Mouse (Mus musculus) ovary, postnatal 36 days (tissue): ENCODE measurements around the gene Stx8.

Experiments
- DNase-seq: peaks from one replicate; pipeline ENCODE4 v3.0.0; 2022; ENCODE audit warnings: low spot score, mixed read lengths

Stx8 gene

DNA sequence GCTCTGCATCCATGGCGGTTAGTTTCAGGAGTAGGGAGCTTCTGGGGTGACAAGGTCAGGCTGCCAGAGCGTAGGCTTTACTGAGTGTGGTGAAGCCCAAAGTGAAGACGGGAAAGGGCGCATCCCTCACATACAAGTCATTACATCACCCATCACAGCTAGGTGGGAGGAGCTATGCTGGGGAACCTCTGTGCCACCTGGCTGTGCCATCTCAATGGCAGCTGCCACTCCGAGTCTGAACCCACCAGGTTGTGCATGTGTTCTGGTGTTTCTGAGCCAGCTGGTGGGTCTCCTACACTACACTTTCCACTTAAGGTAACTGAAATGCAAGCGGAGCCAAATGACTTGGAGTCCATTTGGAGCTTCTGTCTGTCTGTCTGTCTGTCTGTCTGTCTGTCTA, 261.8 kb downstream of the Stx8 start:
- DNase-seq, result no peak

DNA sequence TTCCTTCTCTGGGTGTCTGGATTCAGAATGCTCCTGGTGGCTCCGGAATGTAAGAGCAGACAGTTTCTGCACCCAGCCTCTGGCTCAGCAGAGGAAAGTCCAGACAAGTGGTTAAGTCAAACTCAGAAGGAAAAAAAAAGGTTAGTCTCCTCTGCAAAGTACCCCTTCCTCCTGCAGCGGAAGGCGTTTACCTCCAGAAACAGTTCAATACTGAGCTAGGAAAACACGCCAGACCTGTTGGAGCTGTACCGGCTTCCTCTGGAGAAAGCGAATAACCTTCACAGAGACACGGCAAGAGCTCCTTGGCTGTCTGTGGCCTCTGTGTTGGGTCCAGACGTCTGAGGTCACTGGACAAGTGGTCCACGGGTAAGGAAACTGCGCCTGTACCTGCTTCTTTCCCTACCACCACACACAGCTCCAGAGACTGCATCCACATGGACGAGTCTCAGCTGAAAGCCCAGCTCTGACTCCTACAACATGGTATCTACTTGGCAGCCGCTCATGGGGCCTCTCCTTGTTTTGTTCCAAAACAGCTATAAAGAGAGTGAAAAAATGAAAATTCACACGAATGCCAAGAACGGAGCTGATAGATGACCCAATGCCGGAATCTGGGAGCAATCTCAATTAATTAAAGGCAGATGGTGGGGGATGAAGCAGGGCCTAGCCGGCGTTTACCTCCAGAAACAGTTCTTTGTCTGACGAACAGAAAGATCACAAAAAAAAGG, 263.1 kb downstream of the Stx8 start:
- no peak for DNase-seq

- DNase-seq, result no peak
These were observed 265.6 kb downstream of the Stx8 start for GRCm38 (mm10) chr11:68231558-68231957.

- no peak for DNase-seq
These were observed 267.5 kb downstream of the Stx8 start for GRCm38 (mm10) chr11:68233469-68233965.

DNA sequence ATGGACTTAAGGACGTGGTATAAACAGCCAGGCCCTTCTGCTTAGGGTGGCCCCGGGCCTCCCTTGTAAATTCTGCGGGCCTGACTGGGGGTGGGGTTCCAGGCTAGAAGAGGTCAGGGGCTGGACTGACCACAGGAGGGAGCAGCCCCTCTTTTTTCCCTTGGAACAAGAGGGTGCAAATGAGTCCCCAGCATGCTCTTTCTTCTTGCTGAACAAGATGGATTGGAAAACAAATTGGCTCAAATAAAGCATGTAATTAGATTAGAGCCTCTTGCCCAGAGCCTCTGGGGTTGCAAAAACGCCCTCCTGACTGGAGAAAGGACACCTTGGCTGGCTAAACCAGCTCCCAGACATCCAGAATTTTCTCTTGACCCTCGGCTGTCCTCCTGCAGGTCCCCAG, 273.8 kb downstream of the Stx8 start:
- no peak for DNase-seq

DNA sequence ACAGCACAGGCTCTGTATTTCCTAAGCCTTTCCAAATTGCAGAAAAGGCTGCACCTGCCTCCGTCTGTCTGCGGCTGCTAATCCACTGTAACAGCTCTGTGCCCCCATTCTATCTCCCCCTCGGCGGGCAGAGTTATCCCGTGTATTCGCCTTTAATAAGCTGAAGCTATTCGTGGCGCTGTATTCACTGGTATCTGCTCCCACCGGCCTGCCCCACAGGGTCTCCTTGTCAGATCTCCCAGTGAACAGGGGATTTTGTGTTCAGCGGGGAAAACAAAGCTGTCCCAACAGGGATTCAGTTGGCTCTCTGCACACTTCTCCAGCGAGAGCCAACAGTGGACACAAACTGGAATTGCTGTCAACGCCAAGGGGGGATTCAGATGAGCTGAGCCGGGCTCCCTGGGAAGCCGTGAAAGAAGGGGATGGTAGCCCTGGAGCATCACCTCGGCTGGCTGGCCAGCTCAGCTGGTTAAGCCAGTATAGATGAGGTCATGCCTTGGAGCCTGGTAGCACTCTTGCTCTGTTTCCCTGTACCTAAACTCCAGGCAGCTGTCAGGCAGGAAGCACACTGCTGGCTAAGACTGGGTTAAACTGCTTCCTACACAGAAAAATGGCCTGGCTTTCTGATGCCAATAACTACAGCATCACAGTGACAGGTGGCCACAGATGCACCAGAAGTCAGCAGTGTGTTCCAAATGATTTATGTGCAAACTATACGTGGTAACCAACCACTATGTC, 278.4 kb downstream of the Stx8 start:
- DNase-seq, result no peak

GRCm38 (mm10) chr11:68244992-68245261, 278.9 kb downstream of the Stx8 start:
- DNase-seq, result no peak

DNA sequence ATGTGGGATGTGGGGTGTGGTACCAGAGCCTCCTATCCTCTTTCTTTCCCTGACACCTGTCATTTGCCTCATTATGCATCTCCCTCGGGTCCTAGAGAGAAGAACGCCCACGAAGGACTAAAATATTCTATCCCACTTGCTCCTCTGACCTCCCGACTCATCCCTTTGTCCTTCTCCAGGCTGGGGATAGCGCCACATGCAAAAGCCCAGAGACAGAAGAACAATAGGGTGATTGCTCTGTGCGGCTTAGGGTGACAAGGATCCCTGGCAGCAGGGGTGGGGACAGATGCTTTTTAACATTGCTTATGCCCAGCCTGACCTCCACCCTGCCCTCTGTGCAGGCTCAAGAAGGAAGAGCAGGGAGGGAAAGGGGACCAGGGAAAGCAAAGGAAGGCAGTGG, 281.9 kb downstream of the Stx8 start:
- DNase-seq, result no peak

GRCm38 (mm10) chr11:68250106-68250505, 284.1 kb downstream of the Stx8 start:
- DNase-seq, result no peak

- DNase-seq, result no peak
These were observed 287.5 kb downstream of the Stx8 start for GRCm38 (mm10) chr11:68253531-68253930.
